Mouse (Mus musculus): ENCODE results near the gene Npff. TPM values are rescaled to one million over a fixed set of nuclear protein-coding genes. Genes with fewer than 3 reads are reported as not detected.

The Npff gene
- polyA plus RNA-seq, 1 experiment from 2014 or later: 2.4 TPM

GRCm38 (mm10) chr15:102510590-102511284 is 14.0 kb downstream of the Npff start:
- H3K27ac ChIP-seq: peak overlapping the region; percentile 87
- peak overlapping the region; percentile 64 for H3K4me2 ChIP-seq
- 3% methylated on average over 34 of the region's 34 CpGs for WGBS
- peak overlapping the region; percentile 55 for H3K9ac ChIP-seq
- H3K36me3 ChIP-seq (replicated peaks): 0 out of 2 replicates have a peak, but pooled peaks cover 4% of the 10 kb centered on the region
- peak overlapping the region; percentile 49 for H3K4me3 ChIP-seq
- no peaks in the 10 kb centered on the region for H3K9me3 ChIP-seq
- no peaks in the 10 kb centered on the region for H3K27me3 ChIP-seq (replicated peaks)
- peak; percentile 95 for ATAC-seq (replicated peaks)
- peaks cover 61% of the 10 kb centered on the region for H3K4me1 ChIP-seq

- Histone ChIP-seq H3K27ac (peak overlapping the region; percentile 87), H3K9ac (peak overlapping the region; percentile 55), H3K36me3 (replicated peaks) (peaks cover 6% of the 10 kb centered on the region; the same call in 1 of the 2 replicates), H3K4me1 (peaks cover 55% of the 10 kb centered on the region), H3K9me3 (no peaks in the 10 kb centered on the region), H3K4me2 (peak overlapping the region; percentile 64), H3K4me3 (peak overlapping the region; percentile 49), H3K27me3 (replicated peaks) (no peaks in the 10 kb centered on the region)
- peak; percentile 75 for ATAC-seq (replicated peaks)
- WGBS: 5% methylated on average over 9 of the region's 9 CpGs
These were observed 14.6 kb downstream of the Npff start for GRCm38 (mm10) chr15:102510110-102510509.

- WGBS: 92% methylated on average over 3 of the region's 3 CpGs
- Histone ChIP-seq H3K9ac (no peak overlapping the region), H3K36me3 (replicated peaks) (peaks cover 23% of the 10 kb centered on the region), H3K27ac (no peak overlapping the region), H3K4me1 (peaks cover 40% of the 10 kb centered on the region), H3K27me3 (replicated peaks) (no peaks in the 10 kb centered on the region), H3K4me2 (no peak overlapping the region), H3K4me3 (no peak overlapping the region), H3K9me3 (no peaks in the 10 kb centered on the region)
- no peak for ATAC-seq (replicated peaks)
These were observed 16.4 kb downstream of the Npff start for GRCm38 (mm10) chr15:102508336-102508735.

GRCm38 (mm10) chr15:102507561-102507960 is 17.2 kb downstream of the Npff start:
- Histone ChIP-seq H3K9ac (no peak overlapping the region), H3K4me3 (no peak overlapping the region), H3K27me3 (replicated peaks) (no peaks in the 10 kb centered on the region), H3K27ac (no peak overlapping the region), H3K36me3 (replicated peaks) (peaks cover 31% of the 10 kb centered on the region), H3K9me3 (no peaks in the 10 kb centered on the region), H3K4me2 (no peak overlapping the region), H3K4me1 (peaks cover 33% of the 10 kb centered on the region)
- no peak for ATAC-seq (replicated peaks)

- H3K4me1 ChIP-seq: peaks cover 26% of the 10 kb centered on the region
- H3K36me3 ChIP-seq (replicated peaks): peaks cover 38% of the 10 kb centered on the region
- no peaks in the 10 kb centered on the region for H3K27me3 ChIP-seq (replicated peaks)
- H3K4me3 ChIP-seq: no peak overlapping the region
- no peak overlapping the region for H3K4me2 ChIP-seq
- ATAC-seq (replicated peaks): no peak
- WGBS: 85% methylated on average over 1 of the region's 1 CpGs
- no peaks in the 10 kb centered on the region for H3K9me3 ChIP-seq
- no peak overlapping the region for H3K9ac ChIP-seq
- no peak overlapping the region for H3K27ac ChIP-seq
These were observed 17.9 kb downstream of the Npff start for GRCm38 (mm10) chr15:102506864-102507263.

DNA sequence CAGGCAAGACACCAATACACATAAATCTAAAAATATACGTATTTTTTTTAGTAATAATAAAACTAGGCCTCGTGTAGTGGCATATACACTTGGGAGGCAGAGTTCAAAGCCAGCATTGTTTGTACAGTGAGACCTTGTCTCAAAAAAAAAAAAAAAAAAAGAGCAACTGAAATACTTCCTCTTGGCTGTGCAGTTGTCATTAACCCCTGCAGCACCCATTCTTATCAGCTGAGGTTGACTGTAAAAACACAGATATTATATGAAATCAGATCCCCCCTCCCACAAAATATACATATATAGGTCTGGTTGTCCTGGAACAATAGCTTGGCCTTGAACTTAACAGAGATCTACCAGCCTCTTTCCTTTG is 18.3 kb downstream of the Npff start:
- H3K27ac ChIP-seq: no peak overlapping the region
- no peak overlapping the region for H3K9ac ChIP-seq
- no peaks in the 10 kb centered on the region for H3K9me3 ChIP-seq
- peaks cover 22% of the 10 kb centered on the region for H3K4me1 ChIP-seq
- peaks cover 42% of the 10 kb centered on the region for H3K36me3 ChIP-seq (replicated peaks)
- no peak overlapping the region for H3K4me2 ChIP-seq
- ATAC-seq (replicated peaks): no peak
- WGBS: 71% methylated on average over 2 of the region's 2 CpGs
- no peak overlapping the region for H3K4me3 ChIP-seq
- no peaks in the 10 kb centered on the region for H3K27me3 ChIP-seq (replicated peaks)

DNA sequence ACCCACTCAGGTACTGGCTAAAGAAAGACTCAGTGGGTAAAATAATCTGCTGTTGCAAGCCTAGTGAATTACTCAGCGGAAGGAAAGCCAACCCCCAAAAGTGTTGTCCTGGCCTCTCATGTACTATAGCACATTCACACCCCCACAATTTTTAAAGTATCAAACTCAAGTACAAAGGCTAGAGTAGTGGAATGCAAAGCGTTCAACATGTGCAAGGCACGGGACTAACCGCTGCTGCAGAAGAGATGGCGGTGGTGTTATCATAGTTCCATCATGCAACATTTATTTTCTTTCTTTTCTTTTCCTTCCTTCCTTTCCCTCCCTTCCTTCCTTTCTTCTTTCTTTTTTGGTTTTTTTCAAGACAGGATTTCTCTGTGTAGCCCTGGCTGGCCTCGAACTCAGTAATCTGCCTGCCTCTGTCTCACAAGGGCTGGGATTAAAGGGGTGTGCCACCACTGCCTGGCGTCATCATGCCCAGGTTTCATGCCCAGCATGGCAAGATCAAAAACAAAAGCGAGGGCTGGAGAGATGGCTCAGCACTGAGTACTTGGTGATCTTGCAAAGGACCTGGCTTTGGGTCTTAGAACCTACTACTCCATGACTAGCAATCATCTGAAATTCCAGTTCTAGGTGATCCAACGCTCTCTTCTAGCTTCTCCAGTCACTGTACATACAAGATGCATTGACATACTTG is 18.8 kb downstream of the Npff start:
- H3K27me3 ChIP-seq (replicated peaks): no peaks in the 10 kb centered on the region
- H3K36me3 ChIP-seq (replicated peaks): peaks cover 47% of the 10 kb centered on the region
- peaks cover 17% of the 10 kb centered on the region for H3K4me1 ChIP-seq
- H3K27ac ChIP-seq: no peak overlapping the region
- WGBS: 87% methylated on average over 9 of the region's 9 CpGs
- H3K9ac ChIP-seq: no peak overlapping the region
- no peak overlapping the region for H3K4me3 ChIP-seq
- ATAC-seq (replicated peaks): no peak
- no peak overlapping the region for H3K4me2 ChIP-seq
- no peaks in the 10 kb centered on the region for H3K9me3 ChIP-seq

DNA sequence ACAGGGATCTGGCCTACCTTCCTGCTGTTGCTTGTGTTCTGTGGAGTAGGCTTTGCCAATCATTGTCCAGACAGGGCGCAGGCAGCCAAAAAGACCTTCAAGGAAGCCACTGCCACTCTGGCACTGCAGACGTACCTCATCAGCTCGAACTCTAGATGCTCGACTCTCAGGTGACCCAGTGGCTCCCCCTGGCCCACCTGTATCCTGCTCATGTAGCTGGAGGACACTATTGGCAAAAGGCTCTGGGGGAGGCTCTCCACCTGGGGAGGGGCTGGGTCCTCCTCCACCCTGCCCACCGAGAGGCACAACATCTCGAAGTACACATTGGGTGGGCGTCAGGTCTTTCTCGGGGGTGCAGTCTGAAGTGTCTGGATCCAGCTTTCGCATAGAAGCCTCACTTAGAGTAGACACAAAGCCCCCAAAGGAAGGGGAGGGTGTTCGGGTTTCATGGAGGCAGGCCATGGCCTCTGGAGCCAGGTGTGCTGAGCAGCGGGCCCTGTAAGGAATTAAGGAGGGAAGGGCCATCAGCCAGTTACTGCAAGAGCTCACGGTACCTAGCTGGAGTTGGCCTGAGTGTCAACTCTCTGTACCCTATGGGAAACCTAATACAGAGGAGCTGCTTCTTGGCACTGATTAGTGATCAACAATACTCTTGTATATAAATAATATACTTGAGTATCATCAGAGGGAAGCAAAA is 19.5 kb downstream of the Npff start:
- no peak overlapping the region for H3K4me2 ChIP-seq
- no peak for ATAC-seq (replicated peaks)
- no peaks in the 10 kb centered on the region for H3K27me3 ChIP-seq (replicated peaks)
- 81% methylated on average over 12 of the region's 12 CpGs for WGBS
- no peak overlapping the region for H3K27ac ChIP-seq
- H3K4me3 ChIP-seq: no peak overlapping the region
- H3K36me3 ChIP-seq (replicated peaks): peaks cover 53% of the 10 kb centered on the region
- H3K4me1 ChIP-seq: peaks cover 14% of the 10 kb centered on the region
- H3K9ac ChIP-seq: no peak overlapping the region
- no peaks in the 10 kb centered on the region for H3K9me3 ChIP-seq

DNA sequence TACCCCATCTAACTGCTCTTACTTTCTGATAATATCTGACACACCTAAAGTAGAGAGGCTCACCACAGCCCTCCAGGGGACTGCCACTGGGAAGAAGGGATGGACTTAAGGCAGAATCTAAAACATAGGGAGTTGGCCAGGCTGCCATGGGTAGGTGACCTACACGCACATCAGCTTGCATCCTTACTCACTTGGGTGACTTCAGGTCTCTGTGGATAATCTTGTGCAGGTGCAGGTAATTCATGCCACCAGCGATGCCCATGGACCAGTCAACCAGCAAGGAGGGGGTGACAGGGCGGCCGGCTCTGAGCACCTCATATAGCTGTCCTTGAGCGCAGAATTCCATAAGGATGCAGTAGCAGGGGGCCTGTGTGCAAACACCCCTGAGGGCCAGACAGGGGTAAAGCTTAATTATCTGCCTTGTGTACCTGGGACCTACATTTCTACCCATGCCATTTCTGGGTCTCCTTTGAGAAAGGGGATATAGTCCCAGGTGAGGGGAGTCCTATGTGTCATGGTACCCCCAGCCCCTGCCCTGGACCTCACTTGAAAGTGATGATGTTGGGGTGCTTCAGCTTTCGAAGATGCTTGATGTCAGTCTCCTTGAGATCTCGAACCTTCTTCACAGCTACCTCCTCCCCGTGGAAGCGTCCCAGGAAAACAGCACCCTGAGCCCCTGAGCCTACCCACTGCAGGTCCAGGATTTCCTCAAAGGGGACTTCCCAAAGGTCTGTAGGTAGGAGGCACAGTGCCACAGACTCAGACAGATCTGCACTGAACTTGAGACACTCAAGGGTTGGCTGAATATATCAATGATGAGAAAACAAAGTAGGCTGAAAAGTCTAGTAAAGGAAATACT is 20.6 kb downstream of the Npff start:
- no peak for ATAC-seq (replicated peaks)
- WGBS: 94% methylated on average over 9 of the region's 9 CpGs
- H3K9me3 ChIP-seq: no peaks in the 10 kb centered on the region

DNA sequence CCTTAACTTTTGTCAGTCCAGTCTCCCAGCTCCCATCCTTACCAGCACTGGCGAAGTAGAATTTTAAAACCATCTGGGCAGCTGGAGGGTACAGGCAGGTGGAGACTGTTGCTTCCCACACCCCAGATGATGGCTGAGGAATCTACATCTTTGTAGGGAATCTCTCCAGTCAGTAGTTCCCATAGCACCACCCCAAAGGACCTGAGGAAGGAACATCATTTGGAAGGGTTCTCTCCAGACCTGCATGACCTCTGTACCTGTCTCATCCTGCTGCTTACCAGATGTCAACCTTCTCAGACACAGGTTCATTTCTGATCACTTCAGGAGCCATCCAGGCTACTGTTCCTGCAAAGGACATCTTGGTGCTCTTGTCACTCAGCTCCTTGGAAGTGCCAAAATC is 21.3 kb downstream of the Npff start, which contains the start of gene Gm10337:
Gene Gm10337 (plus strand): TSS at position 276 of the 400 bp plus-strand sequence.
- Histone ChIP-seq H3K4me1 (no peaks in the 10 kb centered on the region), H3K4me2 (no peak within 1 kb of the TSS), H3K36me3 (replicated peaks) (peaks cover 68% of the 10 kb centered on the region), H3K9ac (no peak within 1 kb of the TSS), H3K9me3 (no peaks in the 10 kb centered on the region), H3K4me3 (no peak within 1 kb of the TSS), H3K27me3 (replicated peaks) (no peaks in the 10 kb centered on the region), H3K27ac (no peak within 1 kb of the TSS)
- WGBS: 89% methylated on average over 1 of the region's 1 CpGs
- ATAC-seq (replicated peaks): no peak

More for the DNA sequence above, 20.6 kb downstream of the Npff start:
- Histone ChIP-seq H3K4me2 (no peak overlapping the region), H3K9ac (no peak overlapping the region), H3K36me3 (replicated peaks) (peaks cover 64% of the 10 kb centered on the region), H3K4me1 (peaks cover 4% of the 10 kb centered on the region), H3K27ac (no peak overlapping the region), H3K27me3 (replicated peaks) (no peaks in the 10 kb centered on the region), H3K4me3 (no peak overlapping the region)

DNA sequence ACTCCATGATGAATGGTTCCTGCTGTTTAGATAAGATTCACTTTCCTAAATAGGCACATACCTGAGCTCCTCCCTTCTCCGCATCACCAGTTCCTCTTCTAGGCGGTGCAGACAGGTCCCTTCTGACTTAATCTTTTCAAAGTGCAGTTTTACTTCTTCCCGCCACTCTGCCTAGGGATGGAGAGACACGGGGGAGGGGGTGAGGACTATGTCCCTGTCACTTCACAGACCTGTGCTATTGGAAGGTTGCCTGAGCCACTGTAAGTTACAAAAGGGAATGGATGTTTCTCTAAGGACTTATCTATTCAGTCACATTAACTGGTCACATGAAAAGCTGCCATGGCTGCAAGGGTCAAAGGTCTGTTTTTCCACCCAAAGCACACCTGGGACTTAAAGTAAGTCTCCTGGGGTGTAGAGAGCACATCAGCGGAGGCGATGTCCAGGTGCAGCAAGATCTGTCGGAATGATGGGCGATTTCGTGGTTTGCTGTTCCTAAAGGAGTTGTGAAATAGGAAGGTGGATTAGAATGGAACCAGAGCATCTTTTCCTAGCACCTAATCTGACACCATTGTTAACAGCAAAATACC is 22.4 kb downstream of the Npff start:
- H3K4me3 ChIP-seq: no peak overlapping the region
- ATAC-seq (replicated peaks): no peak
- no peaks in the 10 kb centered on the region for H3K4me1 ChIP-seq
- H3K9me3 ChIP-seq: no peaks in the 10 kb centered on the region
- no peaks in the 10 kb centered on the region for H3K27me3 ChIP-seq (replicated peaks)
- 79% methylated on average over 9 of the region's 9 CpGs for WGBS
- H3K9ac ChIP-seq: no peak overlapping the region
- H3K27ac ChIP-seq: no peak overlapping the region
- H3K4me2 ChIP-seq: no peak overlapping the region
- H3K36me3 ChIP-seq (replicated peaks): peaks cover 74% of the 10 kb centered on the region
